Mouse (Mus musculus) hindbrain, postnatal 0 days (tissue): Measurements from ENCODE around the gene Nav2. TPM values are rescaled to one million over a fixed set of nuclear protein-coding genes. Genes with fewer than 3 reads are reported as not detected.

Experiments
- ATAC-seq: fragments of 200-750 bp; cut with Nextera tagmentation; 2 replicates; pipeline ENCODE4 v1.8.0; 2017; ENCODE audit warnings: mild to moderate bottlenecking, moderate TSS enrichment, moderate library complexity
- DNase-seq: peaks from one replicate; pipeline ENCODE4 v3.0.0-alpha.2; 2015; ENCODE audit warnings: low spot score
- H3K27ac ChIP-seq: fragments of 300-500 bp; sonication (generic); 2 replicates; pipeline ENCODE4 v1.5.1; 2014; ENCODE audit warnings: mild to moderate bottlenecking
- H3K27me3 ChIP-seq: fragments of 300-500 bp; sonication (generic); 2 replicates; pipeline ENCODE4 v1.6.1; 2014; ENCODE audit warnings: low read length, mixed read lengths; ENCODE audit not compliant: insufficient read depth
- H3K36me3 ChIP-seq: fragments of 300-500 bp; sonication (generic); 2 replicates; pipeline ENCODE4 v1.6.1; 2014; ENCODE audit warnings: low read length, mixed read lengths; ENCODE audit not compliant: insufficient read depth
- H3K4me1 ChIP-seq: fragments of 300-500 bp; sonication (generic); 2 replicates; pipeline ENCODE4 v1.6.1; 2014; ENCODE audit warnings: antibody characterized with exemption, low read length, mixed read lengths; ENCODE audit not compliant: insufficient read depth
- H3K4me2 ChIP-seq: fragments of 300-500 bp; sonication (generic); 2 replicates; pipeline ENCODE4 v1.6.1; 2014; ENCODE audit warnings: low read depth, mild to moderate bottlenecking, low read length, moderate library complexity, mixed read lengths
- H3K4me3 ChIP-seq: fragments of 300-500 bp; sonication (generic); 2 replicates; pipeline ENCODE4 v1.5.1; 2014; ENCODE audit warnings: low read length
- H3K9ac ChIP-seq: fragments of 300-500 bp; sonication (generic); replicated peaks from 2 replicates; pipeline ENCODE4 v1.6.1; 2014; ENCODE audit warnings: mild to moderate bottlenecking, low read length, moderate library complexity, mixed read lengths
- H3K9me3 ChIP-seq: fragments of 300-500 bp; sonication (generic); 2 replicates; pipeline ENCODE4 v1.6.1; 2016; ENCODE audit warnings: low read length, mixed read lengths
- CTCF ChIP-seq: IDR thresholded peaks from 2 replicates; pipeline ENCODE4 v1.5.1; 2016; ENCODE audit warnings: antibody characterized with exemption, control low read depth, low read depth
- WGBS: fragments of 180-500 bp; shearing (Covaris S2); extraction: QIAGEN DNeasy Blood & Tissue Kit; methylation state at CpG from one replicate; pipeline ENCODE4 v1.1.7; 2014; 5-methylcytosine and 5-hydroxymethylcytosine counted together
- polyA plus RNA-seq: library from polyadenylated mRNA; unstranded; fragments of >200 nt; fragmentation: Nextera tagmentation; extraction: Ambion mirVana; gene quantifications from 2 replicates; pipeline ENCODE4 v1.2.1, GENCODE M21; 2015
- total RNA-seq: library from RNA; depleted of rRNA; stranded (reverse); fragments of >200 nt; gene quantifications from 2 replicates; pipeline ENCODE4 v1.2.3, GENCODE M21; 2014

Gene Nav2
- total and polyA plus RNA-seq, 2 experiments from 2014 or later: 20.1 to 64.7 TPM

DNA sequence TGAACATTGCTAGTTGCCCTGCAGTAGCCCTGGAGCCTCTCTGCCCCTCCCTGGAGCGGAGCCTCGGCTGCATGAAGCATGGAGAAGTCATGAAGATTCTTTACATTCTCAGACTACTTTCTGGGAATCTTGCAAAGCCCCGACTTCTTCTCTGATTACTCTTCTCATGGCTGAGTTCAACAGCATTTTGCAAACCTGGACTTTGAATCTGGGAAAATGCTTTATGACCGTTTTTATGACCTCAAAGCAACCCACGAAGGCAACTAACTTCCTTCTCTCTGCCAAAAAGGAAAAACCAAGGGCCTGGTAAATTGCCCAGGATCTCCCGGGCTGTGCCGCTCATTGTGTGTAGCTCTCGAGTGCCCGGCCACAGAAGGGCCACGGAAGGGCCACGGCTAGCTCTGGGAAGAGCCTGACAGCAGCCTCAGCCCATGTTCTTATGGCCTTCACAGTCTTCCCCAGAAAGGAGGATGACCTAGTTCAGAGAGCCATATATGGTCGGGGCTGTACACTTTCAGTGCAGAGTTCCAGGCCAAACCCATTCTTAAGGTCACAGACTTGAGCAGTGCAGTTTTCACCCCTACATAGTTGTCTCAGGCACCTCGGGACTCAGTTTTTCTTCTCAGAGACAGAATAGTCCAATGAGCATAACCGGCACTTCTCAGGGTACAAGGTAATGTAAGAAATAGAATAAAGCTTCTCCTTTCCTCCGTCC, 409.8 kb downstream of the Nav2 start:
- Histone ChIP-seq H3K9ac (no peak overlapping the region), H3K36me3 (no peaks in the 10 kb centered on the region), H3K27me3 (no peaks in the 10 kb centered on the region), H3K4me3 (no peak overlapping the region), H3K27ac (no peak overlapping the region), H3K9me3 (no peaks in the 10 kb centered on the region), H3K4me1 (peaks cover 12% of the 10 kb centered on the region), H3K4me2 (no peak overlapping the region)
- 79% methylated on average over 15 of the region's 15 CpGs for WGBS
- DNase-seq (no peak), ATAC-seq (no peak)
- TF ChIP-seq CTCF: no peak

DNA sequence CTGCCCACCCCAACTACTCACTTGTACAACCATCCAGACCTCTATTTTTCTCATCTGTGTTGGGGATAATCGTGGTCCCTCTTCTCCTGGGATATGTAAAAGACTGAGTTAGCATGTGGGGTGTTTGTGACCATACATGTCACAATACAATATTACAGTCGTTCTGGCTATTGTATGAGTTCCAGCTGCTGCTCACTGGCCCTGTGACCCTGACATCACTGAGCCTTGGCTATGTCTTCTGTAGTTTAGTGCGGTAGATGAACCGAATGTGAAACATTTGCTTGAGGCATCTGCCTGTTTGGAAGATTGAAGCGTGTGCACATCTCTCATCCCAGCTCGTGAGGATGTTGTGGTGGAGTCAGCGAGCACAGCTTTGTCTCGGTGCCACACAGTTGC, 410.4 kb downstream of the Nav2 start:
- TF ChIP-seq CTCF: no peak

GRCm38 (mm10) chr7:49319981-49320380, 411.5 kb downstream of the Nav2 start:
- H3K4me2 ChIP-seq: no peak overlapping the region
- H3K4me3 ChIP-seq: no peak overlapping the region
- H3K36me3 ChIP-seq: no peaks in the 10 kb centered on the region
- peaks cover 10% of the 10 kb centered on the region for H3K4me1 ChIP-seq
- DNase-seq (no peak), ATAC-seq (no peak)
- H3K9me3 ChIP-seq: no peaks in the 10 kb centered on the region
- no peak for TF ChIP-seq CTCF
- WGBS: 76% methylated on average over 1 of the region's 1 CpGs
- no peaks in the 10 kb centered on the region for H3K27me3 ChIP-seq
- no peak overlapping the region for H3K27ac ChIP-seq
- H3K9ac ChIP-seq: no peak overlapping the region

More for the DNA sequence above, 410.4 kb downstream of the Nav2 start:
- H3K4me1 ChIP-seq: peaks cover 10% of the 10 kb centered on the region
- 74% methylated on average over 8 of the region's 8 CpGs for WGBS
- no peaks in the 10 kb centered on the region for H3K9me3 ChIP-seq
- H3K9ac ChIP-seq: no peak overlapping the region
- H3K36me3 ChIP-seq: no peaks in the 10 kb centered on the region
- H3K27ac ChIP-seq: no peak overlapping the region
- H3K27me3 ChIP-seq: no peaks in the 10 kb centered on the region
- DNase-seq (no peak), ATAC-seq (no peak)
- no peak overlapping the region for H3K4me2 ChIP-seq
- no peak overlapping the region for H3K4me3 ChIP-seq

DNA sequence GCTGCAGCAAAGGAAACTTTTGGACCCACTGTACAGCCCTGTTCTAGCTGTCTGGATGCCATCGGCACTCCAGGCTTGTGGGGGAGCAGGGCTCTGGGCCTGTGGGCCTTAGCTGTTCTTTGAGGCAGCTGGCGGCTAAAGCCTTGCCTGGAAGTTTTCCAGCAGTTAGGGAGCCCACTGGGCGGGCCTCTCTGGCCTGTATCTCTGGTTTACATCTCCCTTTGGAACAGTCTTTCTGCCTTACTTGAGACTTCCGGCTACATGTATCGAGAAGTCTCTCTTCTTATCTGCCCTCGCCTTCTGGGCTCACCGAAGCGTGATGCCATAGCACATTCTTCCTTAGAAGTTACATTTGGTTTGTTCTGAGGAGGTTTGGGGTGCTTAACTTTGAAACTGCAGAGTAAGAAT, 412.6 kb downstream of the Nav2 start:
- TF ChIP-seq CTCF: no peak; the same call in 1 of the 2 replicates
- H3K27ac ChIP-seq: no peak overlapping the region
- no peaks in the 10 kb centered on the region for H3K27me3 ChIP-seq
- no peak overlapping the region for H3K4me3 ChIP-seq
- H3K9me3 ChIP-seq: no peaks in the 10 kb centered on the region
- H3K9ac ChIP-seq: no peak overlapping the region
- H3K4me2 ChIP-seq: no peak overlapping the region
- ATAC-seq (peak; percentile 61), DNase-seq (peak; percentile 76)
- H3K36me3 ChIP-seq: no peaks in the 10 kb centered on the region
- H3K4me1 ChIP-seq: peaks cover 10% of the 10 kb centered on the region
- 50% methylated on average over 8 of the region's 8 CpGs for WGBS

DNA sequence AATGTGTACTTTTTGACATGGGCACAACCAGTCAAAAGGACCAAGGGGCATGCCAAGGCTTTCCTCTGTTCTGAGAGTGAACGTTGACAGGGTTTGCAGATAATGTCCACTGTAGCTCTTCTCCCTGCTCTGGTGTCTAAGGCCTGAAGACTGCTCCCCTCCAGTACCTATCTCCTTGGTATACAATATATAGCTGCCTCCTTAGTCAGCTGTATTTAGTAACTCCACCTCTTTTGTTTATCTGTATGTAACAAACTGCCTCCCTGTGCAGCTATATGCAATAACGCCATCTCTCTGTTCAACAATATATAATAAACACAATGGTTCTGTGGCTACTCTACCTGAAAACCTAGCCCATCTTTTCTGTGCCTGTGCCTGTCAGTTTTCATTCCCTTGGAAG, 413.7 kb downstream of the Nav2 start:
- H3K27me3 ChIP-seq: no peaks in the 10 kb centered on the region
- no peak overlapping the region for H3K27ac ChIP-seq
- DNase-seq (no peak), ATAC-seq (no peak)
- H3K4me2 ChIP-seq: no peak overlapping the region
- H3K9ac ChIP-seq: no peak overlapping the region
- no peaks in the 10 kb centered on the region for H3K9me3 ChIP-seq
- H3K36me3 ChIP-seq: no peaks in the 10 kb centered on the region
- 95% methylated on average over 2 of the region's 2 CpGs for WGBS
- H3K4me3 ChIP-seq: no peak overlapping the region
- no peak for TF ChIP-seq CTCF
- peaks cover 10% of the 10 kb centered on the region for H3K4me1 ChIP-seq

DNA sequence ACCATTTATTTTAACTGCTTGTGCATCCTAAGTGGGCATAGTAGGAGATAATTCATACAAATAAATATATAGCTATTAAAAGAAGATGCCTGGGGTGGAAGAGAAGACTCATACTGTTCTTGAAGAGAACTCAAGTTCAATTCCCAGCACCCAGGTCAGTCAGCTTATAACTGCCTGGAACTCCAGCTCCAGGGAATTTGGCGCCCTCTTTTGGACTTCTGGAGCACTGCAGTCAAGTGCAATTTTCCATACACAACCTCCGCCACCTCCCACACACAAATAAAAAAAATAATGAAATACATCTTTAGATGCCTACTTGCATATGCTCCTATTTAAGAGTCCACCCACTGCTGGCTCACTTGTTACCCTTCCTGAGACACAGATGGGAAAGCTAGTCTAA, 416.1 kb downstream of the Nav2 start:
- peaks cover 6% of the 10 kb centered on the region; the same call in 1 of the 2 replicates for H3K4me1 ChIP-seq
- 95% methylated on average over 2 of the region's 2 CpGs for WGBS
- no peak for TF ChIP-seq CTCF

DNA sequence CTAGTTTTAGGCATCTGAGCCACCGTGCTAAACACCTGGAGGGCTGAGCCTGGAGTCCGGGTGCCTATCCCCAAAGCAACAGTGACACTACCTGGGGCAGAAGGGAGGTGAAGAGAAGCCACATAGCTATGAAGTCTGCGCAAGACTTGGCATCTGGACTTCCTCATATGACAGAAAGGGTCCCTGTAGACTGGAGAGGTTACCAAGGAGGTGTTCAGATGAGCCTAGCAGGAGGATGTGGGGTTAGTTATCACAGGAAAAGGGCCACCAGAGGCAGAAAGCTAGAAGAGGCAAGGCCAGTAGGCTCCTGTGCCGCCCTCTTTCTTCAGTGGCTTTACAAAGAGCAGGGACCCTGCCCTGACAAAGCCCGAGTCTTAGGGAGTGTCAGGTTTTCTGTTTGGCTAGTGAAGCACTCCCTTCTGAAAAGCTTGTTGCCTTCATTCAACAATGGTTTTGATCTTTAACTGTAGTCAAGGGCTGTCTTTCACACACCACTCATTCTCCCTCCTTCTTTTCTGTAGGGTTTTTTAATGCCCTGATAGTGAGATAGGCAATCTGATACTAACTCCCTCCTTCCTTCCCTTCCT, 417.7 kb downstream of the Nav2 start:
- ATAC-seq (no peak), DNase-seq (no peak)
- Histone ChIP-seq H3K27me3 (no peaks in the 10 kb centered on the region), H3K4me2 (no peak overlapping the region), H3K4me3 (no peak overlapping the region), H3K9ac (no peak overlapping the region), H3K4me1 (0 out of 2 replicates have a peak, but pooled peaks cover 3% of the 10 kb centered on the region), H3K36me3 (no peaks in the 10 kb centered on the region), H3K9me3 (no peaks in the 10 kb centered on the region), H3K27ac (no peak overlapping the region)
- WGBS: 54% methylated on average over 5 of the region's 5 CpGs
- TF ChIP-seq CTCF: no peak

More for the DNA sequence above, 416.1 kb downstream of the Nav2 start:
- Histone ChIP-seq H3K9ac (no peak overlapping the region), H3K27ac (no peak overlapping the region), H3K36me3 (no peaks in the 10 kb centered on the region), H3K27me3 (no peaks in the 10 kb centered on the region), H3K4me3 (no peak overlapping the region), H3K4me2 (no peak overlapping the region), H3K9me3 (no peaks in the 10 kb centered on the region)
- ATAC-seq (no peak), DNase-seq (no peak)
